Mouse (Mus musculus) limb, embryonic 11.5 days (tissue): ENCODE measurements around the gene Mthfd1l. TPM values are rescaled to one million over a fixed set of nuclear protein-coding genes. Genes with fewer than 3 reads are reported as not detected.

Experiments used
- ATAC-seq: fragments of 200-750 bp; cut with Nextera tagmentation; 2 replicates; pipeline ENCODE4 v1.8.0; 2017; ENCODE audit warnings: low read depth; ENCODE audit not compliant: insufficient number of reproducible peaks, low FRiP score, low TSS enrichment
- DNase-seq: peaks from one replicate; pipeline ENCODE4 v3.0.0-alpha.2; 2015; ENCODE audit warnings: low spot score
- H3K27ac ChIP-seq: fragments of 300-500 bp; sonication (generic); replicated peaks from 2 replicates; pipeline ENCODE4 v1.5.1; 2014; ENCODE audit warnings: low read depth, mild to moderate bottlenecking, low read length
- H3K27me3 ChIP-seq: fragments of 300-500 bp; sonication (generic); 2 replicates; pipeline ENCODE4 v1.6.1; 2014; ENCODE audit warnings: mild to moderate bottlenecking, low read length, mixed read lengths; ENCODE audit not compliant: control insufficient read depth, insufficient read depth
- H3K36me3 ChIP-seq: fragments of 300-500 bp; sonication (generic); 2 replicates; pipeline ENCODE4 v1.6.1; 2014; ENCODE audit warnings: mild to moderate bottlenecking, low read length, moderate library complexity, mixed read lengths; ENCODE audit not compliant: control insufficient read depth, insufficient read depth
- H3K4me1 ChIP-seq: fragments of 300-500 bp; sonication (generic); 2 replicates; pipeline ENCODE4 v1.6.1; 2014; ENCODE audit warnings: low read length, mixed read lengths; ENCODE audit not compliant: control insufficient read depth, insufficient read depth
- H3K4me2 ChIP-seq: fragments of 300-500 bp; sonication (generic); 2 replicates; pipeline ENCODE4 v1.6.1; 2014; ENCODE audit warnings: low read depth, mild to moderate bottlenecking, moderate library complexity; ENCODE audit not compliant: severe bottlenecking
- H3K4me3 ChIP-seq: fragments of 300-500 bp; sonication (generic); 2 replicates; pipeline ENCODE4 v1.5.1; 2014; ENCODE audit warnings: low read depth, low read length
- H3K9ac ChIP-seq: fragments of 300-500 bp; sonication (generic); 2 replicates; pipeline ENCODE4 v1.6.1; 2014; ENCODE audit warnings: mild to moderate bottlenecking, low read length
- H3K9me3 ChIP-seq: fragments of 300-500 bp; sonication (generic); 2 replicates; pipeline ENCODE4 v1.6.1; 2016; ENCODE audit warnings: low read length; ENCODE audit not compliant: control insufficient read depth
- WGBS: fragments of 180-500 bp; shearing (Covaris S2); extraction: QIAGEN DNeasy Blood & Tissue Kit; methylation state at CpG from one replicate; pipeline ENCODE4 v1.1.7; 2014; 5-methylcytosine and 5-hydroxymethylcytosine counted together
- polyA plus RNA-seq: library from polyadenylated mRNA; unstranded; fragments of >200 nt; fragmentation: Nextera tagmentation; extraction: Ambion mirVana; gene quantifications from 2 replicates; pipeline ENCODE4 v1.2.1, GENCODE M21; 2014

The Mthfd1l gene
- polyA plus RNA-seq, 1 experiment from 2014 or later: 16.0 TPM

DNA sequence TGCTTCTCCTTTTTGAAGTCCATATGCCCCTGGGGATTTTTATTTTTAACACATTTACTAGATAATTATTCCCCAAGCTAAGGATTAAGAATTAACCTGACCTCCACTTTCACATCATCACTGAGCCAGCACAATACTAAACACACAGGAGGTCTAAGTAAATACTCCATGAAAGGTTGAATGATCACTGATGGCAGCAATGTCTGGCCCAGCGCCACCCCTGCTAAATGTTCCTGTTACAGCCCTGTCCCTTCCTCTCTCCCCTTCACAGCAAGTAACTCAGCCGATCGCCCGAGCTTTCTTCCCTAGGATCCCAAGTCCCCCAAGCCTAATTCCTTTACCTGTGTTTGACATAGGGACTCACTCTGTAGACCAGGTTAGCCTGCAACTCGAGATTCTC lies 185.6 kb downstream of the Mthfd1l start:
- Histone ChIP-seq H3K9me3 (no peaks in the 10 kb centered on the region), H3K4me1 (no peaks in the 10 kb centered on the region), H3K4me2 (no peak overlapping the region), H3K36me3 (no peaks in the 10 kb centered on the region; the same call in 1 of the 2 replicates), H3K27me3 (no peaks in the 10 kb centered on the region), H3K4me3 (no peak overlapping the region), H3K27ac (no peak overlapping the region), H3K9ac (no peak overlapping the region)
- DNase-seq (no peak), ATAC-seq (no peak)
- 80% methylated on average over 5 of the region's 5 CpGs for WGBS

- DNase-seq: no peak
- H3K4me1 ChIP-seq: no peaks in the 10 kb centered on the region
- no peak overlapping the region for H3K9ac ChIP-seq
- H3K27me3 ChIP-seq: no peaks in the 10 kb centered on the region
- H3K9me3 ChIP-seq: no peaks in the 10 kb centered on the region
- no peak overlapping the region for H3K4me2 ChIP-seq
- no peak overlapping the region for H3K27ac ChIP-seq
- ATAC-seq: no peak
- no peak overlapping the region for H3K4me3 ChIP-seq
- H3K36me3 ChIP-seq: no peaks in the 10 kb centered on the region; the same call in 1 of the 2 replicates
- 86% methylated on average over 8 of the region's 8 CpGs for WGBS
Measured at GRCm38 (mm10) chr10:4159541-4160090, 186.7 kb downstream of the Mthfd1l start.

DNA sequence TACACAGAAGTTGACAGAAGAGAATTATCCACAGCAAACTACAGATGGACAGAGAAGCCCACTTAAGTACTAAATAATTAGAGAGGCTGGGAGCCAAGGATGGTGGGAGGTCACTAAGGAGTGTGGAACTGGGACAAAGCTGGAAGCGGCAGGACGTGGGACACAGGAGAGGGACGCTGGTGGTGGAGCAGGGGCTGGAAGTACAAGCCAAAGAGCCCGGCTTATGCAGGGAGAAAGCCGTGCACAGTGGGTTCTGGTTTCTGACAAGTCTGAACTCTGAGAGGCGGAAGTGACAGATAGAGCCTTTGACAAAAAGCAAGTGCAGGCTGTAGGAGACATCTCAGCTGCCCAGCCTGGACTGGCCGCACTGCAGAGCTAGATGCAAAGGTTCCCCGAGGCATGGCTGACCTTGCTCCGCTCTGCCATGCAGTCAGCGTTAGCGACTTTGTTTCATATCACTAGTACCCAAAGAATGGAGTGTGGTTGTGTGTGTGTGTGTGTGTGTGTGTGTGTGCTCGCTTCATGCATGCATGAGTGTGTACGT lies 187.4 kb downstream of the Mthfd1l start:
- no peak for ATAC-seq
- no peaks in the 10 kb centered on the region; the same call in 1 of the 2 replicates for H3K36me3 ChIP-seq
- H3K9ac ChIP-seq: no peak overlapping the region
- no peak overlapping the region for H3K4me3 ChIP-seq
- no peaks in the 10 kb centered on the region for H3K9me3 ChIP-seq
- WGBS: 87% methylated on average over 13 of the region's 13 CpGs
- H3K4me1 ChIP-seq: no peaks in the 10 kb centered on the region
- DNase-seq: no peak
- no peaks in the 10 kb centered on the region for H3K27me3 ChIP-seq
- no peak overlapping the region for H3K27ac ChIP-seq
- H3K4me2 ChIP-seq: no peak overlapping the region

DNA sequence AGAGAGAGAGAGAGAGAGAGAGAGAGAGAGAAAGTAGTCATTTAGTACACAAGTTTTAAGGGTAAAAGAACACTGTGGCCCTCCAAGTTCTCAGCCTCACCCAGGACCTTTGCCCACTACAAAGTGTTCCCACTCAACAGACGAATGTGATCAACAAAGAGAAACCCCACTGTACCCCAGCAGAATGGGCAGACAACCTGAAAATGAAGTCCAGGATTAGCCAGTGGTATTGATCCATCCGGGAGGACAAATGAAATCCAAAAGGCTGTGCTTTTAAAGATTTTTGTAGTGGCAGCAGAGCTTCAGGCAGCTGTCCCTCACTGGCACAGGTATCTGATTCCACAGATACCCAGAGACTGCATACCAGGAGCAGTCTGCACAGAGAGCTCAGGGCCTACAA lies 189.1 kb downstream of the Mthfd1l start:
- H3K4me3 ChIP-seq: no peak overlapping the region
- no peaks in the 10 kb centered on the region for H3K4me1 ChIP-seq
- no peak overlapping the region for H3K4me2 ChIP-seq
- no peaks in the 10 kb centered on the region for H3K27me3 ChIP-seq
- ATAC-seq (no peak), DNase-seq (no peak)
- WGBS: 85% methylated on average over 2 of the region's 2 CpGs
- H3K9ac ChIP-seq: no peak overlapping the region
- H3K9me3 ChIP-seq: no peaks in the 10 kb centered on the region
- no peak overlapping the region for H3K27ac ChIP-seq
- no peaks in the 10 kb centered on the region; the same call in 1 of the 2 replicates for H3K36me3 ChIP-seq

- no peaks in the 10 kb centered on the region for H3K4me1 ChIP-seq
- H3K36me3 ChIP-seq: no peaks in the 10 kb centered on the region; the same call in 1 of the 2 replicates
- no peaks in the 10 kb centered on the region for H3K9me3 ChIP-seq
- no peak for DNase-seq
- no peak for ATAC-seq
- H3K4me2 ChIP-seq: no peak overlapping the region
- H3K9ac ChIP-seq: no peak overlapping the region
- H3K27me3 ChIP-seq: no peaks in the 10 kb centered on the region
- H3K4me3 ChIP-seq: no peak overlapping the region
- no peak overlapping the region for H3K27ac ChIP-seq
- WGBS: 92% methylated on average over 3 of the region's 3 CpGs
Measured at GRCm38 (mm10) chr10:4162976-4163375, 190.1 kb downstream of the Mthfd1l start.

- H3K9me3 ChIP-seq: no peaks in the 10 kb centered on the region
- H3K27ac ChIP-seq: no peak overlapping the region
- no peak overlapping the region for H3K4me3 ChIP-seq
- ATAC-seq (no peak), DNase-seq (no peak)
- H3K9ac ChIP-seq: no peak overlapping the region
- H3K27me3 ChIP-seq: no peaks in the 10 kb centered on the region
- WGBS: 92% methylated on average over 9 of the region's 9 CpGs
- no peaks in the 10 kb centered on the region for H3K4me1 ChIP-seq
- no peak overlapping the region for H3K4me2 ChIP-seq
- no peaks in the 10 kb centered on the region; the same call in 1 of the 2 replicates for H3K36me3 ChIP-seq
Measured at GRCm38 (mm10) chr10:4164681-4165080, 191.8 kb downstream of the Mthfd1l start.

DNA sequence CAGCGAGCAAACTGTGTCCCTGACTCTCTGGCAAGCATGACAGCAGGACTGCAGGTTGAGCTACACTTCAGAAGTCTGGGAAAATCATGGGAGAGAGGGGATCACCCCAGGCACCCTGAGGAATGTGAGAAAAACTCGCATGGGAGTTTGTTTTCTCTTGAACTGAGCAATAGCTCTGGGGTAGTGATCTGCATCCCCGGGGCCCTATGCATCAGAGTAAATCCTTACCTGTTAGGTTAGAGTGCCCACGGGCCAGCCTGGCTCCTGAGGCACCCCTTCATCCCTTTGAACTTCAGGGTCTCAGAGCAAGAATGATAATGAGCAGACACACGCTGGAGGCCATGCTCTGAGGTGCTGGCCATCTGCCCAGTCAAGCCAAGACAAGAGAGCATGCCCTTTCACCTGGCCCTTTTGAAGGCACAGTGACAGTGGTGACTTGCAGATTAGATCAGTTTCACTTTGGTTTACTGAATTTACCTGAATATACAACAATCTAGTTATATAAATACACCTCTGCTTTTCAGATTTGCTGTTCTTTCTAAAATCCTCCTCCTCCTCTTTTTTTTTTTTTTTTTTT lies 195.4 kb downstream of the Mthfd1l start:
- Histone ChIP-seq H3K9me3 (no peaks in the 10 kb centered on the region), H3K4me2 (no peak overlapping the region), H3K4me1 (no peaks in the 10 kb centered on the region), H3K27ac (no peak overlapping the region), H3K27me3 (no peaks in the 10 kb centered on the region), H3K4me3 (no peak overlapping the region), H3K36me3 (no peaks in the 10 kb centered on the region), H3K9ac (no peak overlapping the region)
- no peak for ATAC-seq
- WGBS: 24% methylated on average over 5 of the region's 5 CpGs
- DNase-seq: no peak

DNA sequence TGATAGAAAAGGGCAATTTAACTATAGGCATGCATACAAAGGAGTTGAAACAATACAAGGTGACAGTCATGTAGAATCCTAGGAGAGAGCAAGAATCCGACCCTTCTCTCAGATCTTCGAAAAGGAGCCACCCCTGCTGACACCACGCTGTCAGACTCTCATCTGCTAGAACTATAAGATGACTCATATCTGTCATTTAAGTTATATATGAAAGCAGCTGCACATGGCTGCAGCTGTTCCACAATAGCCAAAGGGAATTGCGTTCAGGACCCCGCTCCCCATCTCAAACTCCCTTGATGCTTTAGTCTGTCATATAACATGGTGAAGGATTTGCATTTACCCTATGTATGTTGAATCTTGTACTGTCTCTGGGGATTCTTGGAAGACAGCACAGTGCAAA lies 201.3 kb downstream of the Mthfd1l start:
- 84% methylated on average over 5 of the region's 5 CpGs for WGBS
- Histone ChIP-seq H3K27ac (no peak overlapping the region), H3K4me2 (no peak overlapping the region), H3K4me3 (no peak overlapping the region), H3K27me3 (no peaks in the 10 kb centered on the region), H3K9me3 (no peaks in the 10 kb centered on the region), H3K9ac (no peak overlapping the region), H3K4me1 (no peaks in the 10 kb centered on the region), H3K36me3 (no peaks in the 10 kb centered on the region)
- no peak for DNase-seq
- no peak for ATAC-seq
